Mouse (Mus musculus): Measurements from ENCODE around the gene Slco2a1.

Slco2a1 gene

GRCm38 (mm10) chr9:103038266-103038665 lies 49.8 kb downstream of the Slco2a1 start:
- DNase-seq (ENCODE audit: low read depth), result no peak

GRCm38 (mm10) chr9:103038705-103039104 lies 50.2 kb downstream of the Slco2a1 start:
- no peak for DNase-seq (ENCODE audit: low read depth)

GRCm38 (mm10) chr9:103040581-103040980 lies 52.1 kb downstream of the Slco2a1 start:
- DNase-seq (ENCODE audit: low read depth), result no peak

GRCm38 (mm10) chr9:103045406-103045805 lies 56.9 kb downstream of the Slco2a1 start:
- no peak for DNase-seq (ENCODE audit: low read depth)

GRCm38 (mm10) chr9:103049049-103049511 lies 60.6 kb downstream of the Slco2a1 start:
- DNase-seq (ENCODE audit: low read depth), result no peak

GRCm38 (mm10) chr9:103053829-103054228 lies 65.3 kb downstream of the Slco2a1 start:
- DNase-seq (ENCODE audit: low read depth), result no peak

GRCm38 (mm10) chr9:103055061-103055460 lies 66.5 kb downstream of the Slco2a1 start:
- DNase-seq (ENCODE audit: low read depth), result peak; percentile 80

GRCm38 (mm10) chr9:103056164-103056563 lies 67.7 kb downstream of the Slco2a1 start:
- no peak for DNase-seq (ENCODE audit: low read depth)

- DNase-seq (ENCODE audit: low read depth), result peak; percentile 58
These were observed 72.0 kb downstream of the Slco2a1 start for GRCm38 (mm10) chr9:103060551-103060950.

GRCm38 (mm10) chr9:103061471-103062053 lies 73.0 kb downstream of the Slco2a1 start:
- DNase-seq (ENCODE audit: low read depth), result peak; percentile 68

GRCm38 (mm10) chr9:103063591-103063990 lies 75.1 kb downstream of the Slco2a1 start:
- DNase-seq (ENCODE audit: low read depth), result no peak

- DNase-seq (ENCODE audit: low read depth), result peak; percentile 90
These were observed 78.3 kb downstream of the Slco2a1 start for GRCm38 (mm10) chr9:103066845-103067244.

GRCm38 (mm10) chr9:103067651-103068050 lies 79.1 kb downstream of the Slco2a1 start:
- no peak for DNase-seq (ENCODE audit: low read depth)

- no peak for DNase-seq (ENCODE audit: low read depth)
These were observed 80.3 kb downstream of the Slco2a1 start for GRCm38 (mm10) chr9:103068769-103069168.

GRCm38 (mm10) chr9:103071541-103072203 lies 83.2 kb downstream of the Slco2a1 start:
- DNase-seq (ENCODE audit: low read depth), result no peak

GRCm38 (mm10) chr9:103072204-103072599 lies 83.7 kb downstream of the Slco2a1 start:
- no peak for DNase-seq (ENCODE audit: low read depth)

- DNase-seq (ENCODE audit: low read depth), result peak; percentile 71
These were observed 84.5 kb downstream of the Slco2a1 start for GRCm38 (mm10) chr9:103072926-103073515.

- DNase-seq (ENCODE audit: low read depth), result no peak
These were observed 88.5 kb downstream of the Slco2a1 start for GRCm38 (mm10) chr9:103076836-103077531.

- DNase-seq (ENCODE audit: low read depth), result peak; percentile 63
These were observed 89.7 kb downstream of the Slco2a1 start for GRCm38 (mm10) chr9:103078194-103078691.

- no peak for DNase-seq (ENCODE audit: low read depth)
These were observed 91.7 kb downstream of the Slco2a1 start for GRCm38 (mm10) chr9:103080211-103080610.

GRCm38 (mm10) chr9:103082246-103082975 lies 93.9 kb downstream of the Slco2a1 start:
- DNase-seq (ENCODE audit: low read depth), result no peak

GRCm38 (mm10) chr9:103083405-103083804 lies 94.9 kb downstream of the Slco2a1 start:
- no peak for DNase-seq (ENCODE audit: low read depth)
